Mouse (Mus musculus) testis, postnatal 10 days (tissue): ENCODE measurements around the gene Os9.
"Not testable (repeated sequence)": the region's sequence is repeated elsewhere in the genome, so short reads cannot be mapped to it uniquely, and the experiment has no call there.

Source experiments
- DNase-seq: peaks from one replicate; pipeline ENCODE4 v3.0.0; 2021; ENCODE audit warnings: low spot score

The Os9 gene

GRCm38 (mm10) chr10:127063913-127064870 lies 56.7 kb downstream of the Os9 start:
- DNase-seq, result no peak

- DNase-seq, result peak; percentile 99
Measured at GRCm38 (mm10) chr10:127063239-127063872, 57.6 kb downstream of the Os9 start, which contains the start of gene Cdk4. Gene Cdk4, plus strand, starts transcription at chr10:127063534.

- no peak for DNase-seq
Measured at GRCm38 (mm10) chr10:127062503-127062902, 58.4 kb downstream of the Os9 start.

DNA sequence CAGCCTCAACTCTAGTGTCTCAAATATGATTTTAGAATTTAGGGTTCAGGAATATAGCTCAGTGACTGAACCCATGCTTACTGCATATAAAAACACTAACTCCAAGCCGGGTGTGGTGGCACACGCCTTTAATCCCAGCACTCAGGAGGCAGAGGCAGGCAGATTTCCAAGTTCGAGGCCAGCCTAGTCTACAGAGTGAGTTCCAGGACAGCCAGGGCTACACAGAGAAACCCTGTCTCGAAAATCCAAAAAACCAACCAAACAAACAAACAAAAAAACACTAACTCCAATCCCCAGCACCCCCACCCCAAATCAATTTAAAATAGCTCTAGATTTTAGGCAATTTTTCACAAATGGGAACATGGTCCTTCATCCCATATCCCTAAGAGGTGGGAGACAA lies 58.8 kb downstream of the Os9 start:
- not testable (repeated sequence) for DNase-seq

DNA sequence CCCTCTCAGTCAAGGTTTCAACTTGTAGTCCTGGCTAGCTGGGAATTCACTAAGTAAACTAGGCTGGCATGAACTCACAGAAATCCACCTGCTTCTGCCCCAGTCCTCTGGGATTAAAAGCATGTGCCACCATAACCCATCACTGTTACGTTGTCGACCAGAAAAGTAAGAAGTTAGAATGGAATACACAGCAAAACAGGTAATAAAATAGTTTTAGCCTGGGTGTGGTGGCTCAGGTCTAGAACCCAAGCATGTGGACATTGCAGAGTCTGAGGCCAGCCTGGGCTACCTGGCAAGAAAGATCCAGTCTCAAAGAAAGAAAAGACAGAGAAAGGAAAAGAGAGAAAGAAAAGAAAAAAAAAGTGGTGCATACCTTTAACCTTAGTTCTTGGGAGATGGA lies 59.4 kb downstream of the Os9 start:
- no peak for DNase-seq

DNA sequence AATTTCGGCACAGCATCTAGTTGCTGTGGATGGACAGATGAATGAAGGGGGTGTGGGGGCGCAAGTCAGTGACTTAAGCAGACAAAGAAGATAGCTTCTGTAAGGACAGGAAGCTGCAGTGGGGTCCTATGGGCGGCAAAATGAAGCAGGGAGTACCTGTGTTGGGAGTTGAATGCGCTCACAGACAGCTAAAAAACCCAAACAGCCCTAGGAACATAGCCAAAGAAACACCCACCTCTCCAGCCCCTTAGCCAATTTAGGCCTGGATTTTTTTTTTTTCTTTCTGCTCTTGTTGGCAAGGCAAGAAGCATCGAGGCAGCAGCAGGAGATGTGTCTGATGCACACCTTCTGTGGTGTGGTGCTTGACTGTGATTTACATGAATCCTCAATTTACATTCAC lies 59.8 kb downstream of the Os9 start:
- DNase-seq, result no peak

DNA sequence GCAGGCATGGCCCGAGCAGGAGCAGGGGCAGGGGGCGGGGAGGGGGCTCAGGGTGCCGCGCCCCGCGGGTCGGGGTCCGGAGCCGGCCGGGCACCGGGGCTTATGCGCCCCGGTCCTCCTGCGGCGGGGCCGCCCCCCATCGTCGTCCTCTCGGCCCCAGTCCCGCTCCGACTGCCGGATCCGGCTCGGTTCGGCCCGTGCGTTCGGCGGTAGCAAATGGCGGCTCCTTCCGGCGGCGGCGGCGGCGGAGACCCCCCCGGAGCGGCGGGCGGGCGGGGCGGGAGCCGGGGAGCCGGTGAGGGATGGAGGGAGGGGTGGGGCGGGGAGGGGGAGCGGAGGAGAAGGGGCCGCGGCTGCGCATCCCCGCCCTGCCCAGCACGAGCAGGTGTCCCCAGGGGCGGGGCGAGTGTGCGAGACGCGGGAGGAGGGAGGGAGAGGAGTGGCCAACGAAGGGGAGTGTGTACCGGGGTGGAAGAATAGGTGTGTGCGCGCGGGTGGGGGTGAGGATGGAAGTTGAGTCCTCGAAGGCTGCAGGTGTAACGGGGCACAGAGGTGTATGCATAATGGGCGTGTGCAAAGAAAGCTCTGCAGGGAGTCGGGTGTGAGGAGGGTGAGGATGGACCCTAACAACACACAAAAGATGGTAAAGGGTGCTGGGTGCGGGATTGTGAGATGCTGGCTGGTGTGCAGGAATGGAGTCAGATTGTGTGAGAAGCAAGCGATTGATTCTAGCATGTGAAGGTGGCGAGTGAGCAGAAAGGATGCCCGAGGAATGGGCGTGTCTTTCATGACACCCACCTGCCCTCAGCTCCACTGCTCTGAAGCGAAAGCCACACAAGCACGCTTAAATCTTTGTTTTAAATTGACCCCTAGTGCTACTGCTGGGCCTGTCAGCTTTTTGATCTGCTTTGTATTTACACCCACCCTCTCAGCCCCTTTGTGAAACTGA lies 60.7 kb downstream of the Os9 start, which contains the start of gene March9:
Gene March9 (minus strand): TSS at position 217 of the 949 bp plus-strand sequence.
- DNase-seq, result peak; percentile 81

DNA sequence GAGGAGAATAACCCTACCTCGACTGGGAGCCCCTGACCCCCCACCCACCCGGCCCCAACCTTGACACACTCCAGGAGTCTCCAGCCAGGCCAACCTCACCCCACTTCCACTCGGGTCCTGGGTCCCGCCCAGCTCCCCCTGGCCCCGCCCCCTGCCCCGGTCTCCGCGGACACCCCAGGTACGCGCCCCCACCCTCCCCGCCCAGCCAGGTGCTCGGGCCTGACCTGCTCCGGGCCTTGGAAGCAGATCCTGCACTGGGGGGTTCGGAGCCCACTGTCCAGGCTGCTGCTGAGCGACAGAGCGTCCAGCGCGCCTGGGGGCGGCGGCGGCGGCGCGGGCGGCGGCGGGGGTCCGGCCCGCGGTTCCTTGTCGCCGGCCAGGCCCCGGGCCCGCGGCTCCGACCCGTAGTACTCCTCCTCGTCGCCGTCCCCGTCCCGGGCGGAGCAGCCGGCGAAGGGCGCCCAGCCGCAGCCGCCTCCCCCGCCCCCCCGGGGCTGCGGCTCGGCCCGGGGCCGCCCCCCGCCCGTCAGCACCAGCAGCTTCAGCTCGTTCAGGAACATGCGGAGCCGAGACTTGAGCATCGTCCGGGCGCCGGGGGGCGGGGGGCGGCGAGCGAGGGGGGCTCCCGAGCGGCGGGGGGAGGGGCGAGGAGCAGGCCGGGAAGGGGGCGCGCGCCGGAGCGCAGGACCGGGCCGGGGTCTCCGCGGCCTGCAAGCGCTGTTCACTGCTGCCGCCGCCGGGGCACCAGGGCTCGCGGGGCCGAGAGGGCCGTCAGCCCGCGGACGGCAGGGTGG lies 61.6 kb downstream of the Os9 start:
- DNase-seq, result peak; percentile 69

GRCm38 (mm10) chr10:127058708-127059107 lies 62.2 kb downstream of the Os9 start:
- DNase-seq, result no peak

DNA sequence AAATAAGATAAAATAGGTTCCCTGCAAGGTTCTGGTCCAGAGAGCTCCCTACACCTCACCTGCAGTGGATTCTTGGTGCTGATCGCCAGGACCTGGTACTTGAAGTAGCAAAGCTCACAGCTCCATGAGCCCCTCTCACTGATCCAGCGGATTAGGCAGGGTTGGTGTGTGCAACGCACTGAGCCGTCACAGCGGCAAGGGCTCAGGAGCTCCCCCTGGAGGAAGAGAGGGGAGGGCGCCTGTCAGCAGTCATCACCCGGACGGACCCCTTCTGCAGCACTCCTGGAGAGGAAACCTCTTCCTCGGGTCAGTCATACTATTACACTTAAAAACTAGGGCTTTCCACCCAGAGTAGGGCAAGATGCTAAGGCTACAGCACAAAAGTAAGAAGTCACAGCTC lies 62.8 kb downstream of the Os9 start:
- DNase-seq, result peak; percentile 84

DNA sequence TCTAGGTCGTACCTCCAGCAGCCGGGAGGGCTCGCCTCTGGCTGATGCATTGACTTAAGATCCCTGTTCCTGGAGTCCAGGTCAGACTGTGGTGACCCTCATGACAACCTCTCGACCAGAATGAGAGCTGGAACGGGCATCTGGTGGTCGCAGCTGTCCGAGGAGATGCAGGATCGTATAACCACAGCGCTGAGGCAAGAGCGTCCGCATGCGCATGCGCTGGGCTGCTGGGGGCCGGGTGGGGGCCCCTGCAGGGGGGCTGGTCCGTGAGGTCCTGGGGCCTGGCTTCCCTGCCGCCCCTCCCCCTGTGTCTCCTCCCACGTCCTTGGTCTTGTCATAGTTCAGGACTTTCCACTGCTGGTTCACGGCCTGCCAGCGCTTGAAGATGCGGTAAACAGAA lies 64.4 kb downstream of the Os9 start:
- no peak for DNase-seq

DNA sequence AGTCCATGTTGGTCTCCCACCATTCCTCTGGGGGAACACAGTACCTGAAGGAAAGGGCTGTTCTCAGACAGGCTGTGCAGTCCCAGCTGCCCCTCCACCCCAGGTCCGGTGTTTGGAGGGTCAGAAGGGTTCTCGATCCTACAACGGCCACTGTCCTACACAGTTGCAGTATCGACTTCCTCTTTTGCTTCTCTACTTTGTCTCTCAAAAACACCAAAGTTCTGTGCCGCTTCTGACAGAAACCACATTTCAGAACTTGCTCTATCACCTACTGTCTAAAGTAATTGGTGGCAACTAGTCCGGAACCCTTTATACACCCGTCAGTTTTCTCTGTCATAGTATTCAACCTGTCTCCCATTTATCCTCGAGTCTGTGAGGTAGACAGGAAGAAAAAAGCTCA lies 65.5 kb downstream of the Os9 start:
- DNase-seq, result no peak

GRCm38 (mm10) chr10:127054646-127055045 lies 66.3 kb downstream of the Os9 start:
- DNase-seq, result no peak

DNA sequence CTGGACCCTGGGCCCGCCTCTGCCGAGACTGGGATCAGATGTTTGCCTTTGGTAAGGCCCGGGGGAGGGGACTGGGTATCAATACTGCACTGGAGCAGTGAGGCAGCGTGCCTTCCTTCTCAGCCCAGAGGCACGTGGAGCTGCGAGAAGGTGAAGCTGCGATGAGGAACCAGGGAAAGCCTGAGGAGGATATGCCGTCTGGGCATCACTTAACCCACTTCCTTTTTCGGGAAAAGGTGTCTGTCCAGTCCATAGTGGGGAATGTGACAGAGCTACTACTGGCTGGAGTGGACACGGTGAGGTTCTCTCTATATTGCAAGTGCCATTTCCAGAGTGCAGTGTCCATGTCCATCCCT lies 70.8 kb downstream of the Os9 start:
- no peak for DNase-seq

DNA sequence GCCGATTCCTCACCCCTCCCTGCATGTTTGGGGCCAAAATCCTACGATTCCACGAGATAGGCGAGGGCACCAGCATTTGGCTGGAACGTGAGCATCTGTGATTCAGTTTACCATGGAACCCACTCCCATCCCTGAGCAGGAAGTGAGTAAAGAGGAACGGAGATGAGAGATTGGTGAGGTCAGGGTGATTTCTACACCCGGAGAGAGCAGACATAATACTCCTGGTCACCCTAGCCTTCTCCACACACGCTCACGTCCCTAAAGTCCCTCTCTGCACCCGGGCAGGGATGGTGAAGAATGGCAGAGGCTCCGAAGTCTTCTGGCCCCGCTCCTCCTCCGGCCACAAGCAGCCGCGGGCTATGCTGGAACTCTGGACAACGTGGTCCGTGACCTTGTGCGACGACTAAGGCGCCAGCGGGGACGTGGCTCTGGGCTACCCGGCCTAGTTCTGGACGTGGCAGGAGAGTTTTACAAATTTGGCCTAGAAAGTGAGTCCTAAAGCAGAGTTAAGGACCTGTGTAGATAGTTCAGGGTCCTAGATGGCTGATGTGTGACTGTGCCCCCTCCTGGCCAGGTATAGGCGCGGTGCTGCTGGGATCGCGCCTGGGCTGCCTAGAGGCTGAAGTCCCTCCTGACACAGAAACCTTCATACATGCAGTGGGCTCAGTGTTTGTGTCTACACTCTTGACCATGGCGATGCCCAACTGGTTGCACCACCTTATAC lies 71.4 kb downstream of the Os9 start:
- no peak for DNase-seq

DNA sequence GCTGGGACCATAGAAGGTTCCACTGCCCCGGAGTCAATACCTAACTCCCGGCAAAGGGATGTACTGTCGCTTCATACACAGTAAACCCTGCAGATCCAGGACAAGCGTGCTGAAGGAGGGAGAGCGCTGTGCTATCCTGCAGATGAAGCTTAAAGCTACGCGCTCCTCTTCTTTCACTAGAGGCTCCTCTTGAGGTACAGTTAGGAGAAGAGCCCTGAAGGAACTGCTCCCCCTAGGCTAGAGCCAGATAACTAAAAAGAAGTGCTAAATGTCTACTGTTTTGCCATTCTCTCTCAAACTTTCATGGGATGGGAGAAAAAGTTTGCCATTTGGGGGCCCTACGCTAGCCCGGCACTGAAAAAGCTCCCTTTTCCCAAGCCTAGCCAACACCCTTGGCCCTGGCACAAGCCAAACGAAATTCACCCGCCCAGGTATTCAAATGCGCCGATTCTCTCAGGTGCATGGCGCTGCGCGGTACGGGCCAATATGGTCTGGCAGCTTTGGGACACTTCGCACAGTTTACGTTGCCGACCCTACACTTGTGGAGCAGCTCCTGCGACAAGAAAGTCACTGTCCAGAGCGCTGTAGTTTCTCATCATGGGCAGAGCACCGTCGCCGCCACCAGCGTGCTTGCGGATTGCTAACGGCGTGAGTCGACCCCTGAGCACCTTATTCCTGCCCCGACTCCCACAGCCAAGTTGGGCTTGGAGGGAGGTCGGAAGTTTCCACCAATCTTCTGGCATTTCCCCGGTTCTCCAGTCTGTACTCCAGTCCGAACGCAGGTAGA lies 72.1 kb downstream of the Os9 start:
- DNase-seq, result no peak

GRCm38 (mm10) chr10:127047954-127048353 lies 73.0 kb downstream of the Os9 start, which contains the start of gene Cyp27b1:
Gene Cyp27b1, plus strand, starts transcription at chr10:127048250.
- no peak for DNase-seq
